Mouse (Mus musculus) E14TG2a.4 (cell line): ENCODE measurements around the gene Bbs9.

ENCODE experiments used
- CTCF ChIP-seq: conservative IDR thresholded peaks from 2 replicates; pipeline ENCODE4 v1.5.1; 2014; ENCODE audit warnings: low read length
- NANOG ChIP-seq: IDR thresholded peaks from 2 replicates; pipeline ENCODE4 v1.6.1; 2014; ENCODE audit warnings: borderline replicate concordance, low read length, mixed read lengths
- POU5F1 ChIP-seq: IDR thresholded peaks from 2 replicates; pipeline ENCODE4 v1.6.1; 2014; ENCODE audit warnings: low read length, borderline replicate concordance

DNA sequence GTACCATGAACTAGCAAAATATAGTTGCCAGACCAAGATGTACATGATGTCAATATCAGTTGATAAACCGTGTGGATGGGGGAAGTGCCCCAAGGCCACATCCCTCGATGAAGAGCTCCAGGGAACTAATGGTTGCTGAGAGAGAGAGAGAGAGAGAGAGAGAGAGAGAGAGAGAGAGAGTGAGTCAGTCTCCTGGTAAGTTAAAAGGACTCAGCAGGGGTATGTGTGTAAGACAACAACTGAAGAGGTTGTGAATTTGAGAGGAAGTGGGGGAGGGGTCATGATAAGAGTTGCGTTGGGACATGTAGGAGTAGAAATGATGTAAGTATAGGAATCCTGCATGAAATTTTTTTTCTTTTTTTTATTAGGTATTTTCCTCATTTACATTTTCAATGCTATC is 150.5 kb downstream of the Bbs9 start:
- TF ChIP-seq CTCF (no peak), NANOG (no peak), POU5F1 (no peak)
